In genomic region chr15:85703194-85703641, GRCm38 (mm10) we compare ENCODE assay signal across 10 mouse cellular contexts. TPM values are rescaled to one million over a fixed set of nuclear protein-coding genes. Genes with fewer than 3 reads are reported as not detected.
A peak's percentile ranks its signal among the peaks of the same experiment; 100 is the strongest.
DNase-seq lines count a peak whose midpoint lies in the region; ATAC-seq lines count a peak whose summit lies in the region.
"Had no signal": no experiment of that assay in that cellular context is flagged by ENCODE, and none has a peak within 500 bp of the region (broad histone marks: within the 10 kb centered on the region; RNA-seq: fewer than 3 reads in every experiment).

No protein-coding gene starts in this region.

- H3K9ac ChIP-seq in neural tube, embryonic 12.5 days: no peak overlapping the region
- H3K9ac ChIP-seq in hindbrain, embryonic 13.5 days: no peak overlapping the region
- H3K9ac ChIP-seq: heart, embryonic 15.5 days had no signal

- no peak; the same call in 1 of the 2 replicates for ATAC-seq in neural tube, embryonic 12.5 days (ENCODE audit: low FRiP score, low read depth)
- peak; percentile 29 for ATAC-seq in hindbrain, embryonic 13.5 days (ENCODE audit: low FRiP score)
- no peak for ATAC-seq in megakaryocyte-erythroid progenitor cell, adult 5-6 weeks (replicated peaks; ENCODE audit: low FRiP score, low TSS enrichment, poor library complexity, severe bottlenecking)

- no peak overlapping the region for H3K4me3 ChIP-seq in neural tube, embryonic 12.5 days
- H3K4me3 ChIP-seq in hindbrain, embryonic 13.5 days: no peak overlapping the region
- H3K4me3 ChIP-seq: heart, embryonic 15.5 days had no signal

- H3K36me3 ChIP-seq in neural tube, embryonic 12.5 days: peaks cover 90% of the 10 kb centered on the region
- peaks cover 93% of the 10 kb centered on the region for H3K36me3 ChIP-seq in hindbrain, embryonic 13.5 days

- 0 out of 2 replicates have a peak, but pooled peaks cover 2% of the 10 kb centered on the region for H3K27me3 ChIP-seq in neural tube, embryonic 12.5 days (replicated peaks)
- no peaks in the 10 kb centered on the region for H3K27me3 ChIP-seq in hindbrain, embryonic 13.5 days
- H3K27me3 ChIP-seq: heart, embryonic 15.5 days had no signal

- no peaks in the 10 kb centered on the region for H3K9me3 ChIP-seq in neural tube, embryonic 12.5 days
- H3K9me3 ChIP-seq in hindbrain, embryonic 13.5 days: no peaks in the 10 kb centered on the region
- H3K9me3 ChIP-seq: heart, embryonic 15.5 days had no signal

- peaks cover 8% of the 10 kb centered on the region for H3K4me1 ChIP-seq in neural tube, embryonic 12.5 days
- peaks cover 63% of the 10 kb centered on the region for H3K4me1 ChIP-seq in hindbrain, embryonic 13.5 days (replicated peaks)

- H3K4me2 ChIP-seq in neural tube, embryonic 12.5 days (replicated peaks): no peak overlapping the region
- no peak overlapping the region for H3K4me2 ChIP-seq in hindbrain, embryonic 13.5 days
- H3K4me2 ChIP-seq: heart, embryonic 15.5 days had no signal

- 71% methylated on average over 11 of the region's 11 CpGs for WGBS in neural tube, embryonic 12.5 days
- 46% methylated on average over 10 of the region's 11 CpGs for WGBS in hindbrain, embryonic 13.5 days

- H3K27ac ChIP-seq in neural tube, embryonic 12.5 days: peak overlapping the region; percentile 42; the same call in 1 of the 2 replicates
- peak overlapping the region; percentile 80 for H3K27ac ChIP-seq in hindbrain, embryonic 13.5 days
- H3K27ac ChIP-seq: heart, embryonic 15.5 days; macrophage had no signal

- DNase-seq in adrenal gland, adult 2 months: peak; percentile 88
- DNase-seq in adrenal gland, adult 18-20 months (ENCODE audit: low spot score in 2 of 2): no peak
- DNase-seq in neural tube, embryonic 10.5 days (ENCODE audit: extremely low spot score, low spot score): no peak
- peak; percentile 77 for DNase-seq in lung, postnatal 14 days
- DNase-seq in right cerebral cortex, postnatal 36 days (ENCODE audit: low spot score in 2 of 2): no peak

RNA-seq across cellular contexts. Expression of gene Ppara, which starts 31.6 kb away (rescaled TPM):
- 10 to 100 TPM; 37.2 to 48.9 TPM for total RNA-seq in adrenal gland, adult 2 months (2021)
- 6.3 and 8.5 TPM in 2 replicates for polyA plus RNA-seq in adrenal gland, adult 2 months (2012; rRNA removed)
- 100 to 1,000 TPM in 1 of 2 experiments, 10 to 100 TPM in 1; 30.9 to 107 TPM for total RNA-seq in adrenal gland, adult 18-20 months (2021)
- polyA plus RNA-seq in neural tube, embryonic 12.5 days (2016; fragmentation: Nextera tagmentation; extraction: Ambion mirVana): 1.1 and 1.5 TPM in 2 replicates
- polyA plus RNA-seq in hindbrain, embryonic 13.5 days (2015; fragmentation: Nextera tagmentation; extraction: Ambion mirVana): 1.2 and 1.7 TPM in 2 replicates
- total RNA-seq in megakaryocyte-erythroid progenitor cell, adult 5-6 weeks (2014; fragmentation: Nextera tagmentation): not detected in 2 replicates
- total RNA-seq in megakaryocyte-erythroid progenitor cell, adult 5-6 weeks (2017): not detected in 2 replicates
- polyA plus RNA-seq: macrophage had no signal

Comparison
In these comparisons a context has a peak if more than half of its experiments do, and no peak if none do; other contexts are left out.
1. DNase-seq: peak in adrenal gland, adult 2 months (single experiment) and lung, postnatal 14 days (single experiment); none in adrenal gland, adult 18-20 months (0 of 2), neural tube, embryonic 10.5 days (single experiment) and right cerebral cortex, postnatal 36 days (0 of 2).
2. RNA of gene Ppara, which starts 31.6 kb away (total RNA-seq): 30.9 to 107 TPM in adrenal gland, adult 18-20 months and 37.2 to 48.9 TPM in adrenal gland, adult 2 months; not detected in megakaryocyte-erythroid progenitor cell, adult 5-6 weeks; every median in the first group is over 10 times any median in the second.